Mouse (Mus musculus) testis, adult 2 months (tissue): ENCODE results near the gene Nxpe3. TPM values are rescaled to one million over a fixed set of nuclear protein-coding genes. Genes with fewer than 3 reads are reported as not detected.
"Not testable (repeated sequence)": the region's sequence is repeated elsewhere in the genome, so short reads cannot be mapped to it uniquely, and the experiment has no call there.

ENCODE experiments used
- H3K27ac ChIP-seq: fragments of 200-500 bp; 2 replicates; pipeline ENCODE4 v1.5.1; 2012; ENCODE audit warnings: low read depth, low read length; ENCODE audit not compliant: control insufficient read depth, insufficient read depth
- H3K27me3 ChIP-seq: fragments of 200-500 bp; 2 replicates; pipeline ENCODE4 v1.6.1; 2012; ENCODE audit warnings: mild to moderate bottlenecking, low read length, moderate library complexity; ENCODE audit not compliant: control insufficient read depth, insufficient read depth
- H3K36me3 ChIP-seq: fragments of 200-500 bp; 2 replicates; pipeline ENCODE4 v1.6.1; 2012; ENCODE audit warnings: mild to moderate bottlenecking, low read length; ENCODE audit not compliant: control insufficient read depth, insufficient read depth
- H3K4me1 ChIP-seq: fragments of 200-500 bp; 2 replicates; pipeline ENCODE4 v1.6.1; 2012; ENCODE audit warnings: low read length; ENCODE audit not compliant: control insufficient read depth, insufficient read depth
- H3K4me3 ChIP-seq: fragments of 200-500 bp; 2 replicates; pipeline ENCODE4 v1.5.1; 2012; ENCODE audit warnings: low read depth, mild to moderate bottlenecking, low read length, moderate library complexity, mixed read lengths; ENCODE audit not compliant: control insufficient read depth
- CTCF ChIP-seq: fragments of 200-500 bp; IDR thresholded peaks from 2 replicates; pipeline ENCODE4 v1.5.1; 2012; ENCODE audit warnings: low read depth, mild to moderate bottlenecking, inconsistent platforms, low read length, moderate library complexity; ENCODE audit not compliant: control insufficient read depth, insufficient read depth, insufficient replicate concordance
- POLR2A ChIP-seq: fragments of 200-500 bp; IDR thresholded peaks from 2 replicates; pipeline ENCODE4 v1.6.1; 2012; ENCODE audit warnings: low read depth, mild to moderate bottlenecking, inconsistent platforms, low read length, moderate library complexity; ENCODE audit not compliant: control insufficient read depth
- polyA plus RNA-seq: library from polyadenylated mRNA; depleted of rRNA; stranded (reverse); fragments of >200 nt; gene quantifications from 2 replicates; pipeline ENCODE4 v1.2.3, GENCODE M21; 2012

Gene Nxpe3
- polyA plus RNA-seq, 1 experiment = 8.8 TPM

DNA sequence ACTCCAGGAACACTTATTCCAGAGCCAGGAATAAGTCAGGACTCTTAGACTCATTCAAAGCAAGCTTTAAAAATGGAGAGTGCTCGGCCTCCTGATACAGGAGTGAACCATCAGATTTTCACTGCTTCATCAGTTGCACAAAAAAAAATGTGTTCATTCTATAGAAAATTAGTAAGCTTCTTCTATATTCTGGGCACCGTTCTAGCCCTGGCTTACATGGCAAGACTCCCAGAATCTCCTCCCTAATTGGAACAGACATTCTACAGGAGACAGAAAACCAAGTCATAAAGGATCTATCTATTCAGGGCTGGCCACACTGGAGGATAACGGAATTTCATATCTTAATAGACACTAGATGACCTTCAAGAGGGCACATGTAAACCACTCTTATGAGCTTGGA lies 34.0 kb downstream of the Nxpe3 start:
- no peaks in the 10 kb centered on the region for H3K27me3 ChIP-seq
- no peak overlapping the region for H3K27ac ChIP-seq
- H3K4me1 ChIP-seq = peaks cover 1% of the 10 kb centered on the region
- TF ChIP-seq CTCF (no peak), POLR2A (no peak)
- H3K36me3 ChIP-seq = no peaks in the 10 kb centered on the region
- H3K4me3 ChIP-seq = no peak overlapping the region

DNA sequence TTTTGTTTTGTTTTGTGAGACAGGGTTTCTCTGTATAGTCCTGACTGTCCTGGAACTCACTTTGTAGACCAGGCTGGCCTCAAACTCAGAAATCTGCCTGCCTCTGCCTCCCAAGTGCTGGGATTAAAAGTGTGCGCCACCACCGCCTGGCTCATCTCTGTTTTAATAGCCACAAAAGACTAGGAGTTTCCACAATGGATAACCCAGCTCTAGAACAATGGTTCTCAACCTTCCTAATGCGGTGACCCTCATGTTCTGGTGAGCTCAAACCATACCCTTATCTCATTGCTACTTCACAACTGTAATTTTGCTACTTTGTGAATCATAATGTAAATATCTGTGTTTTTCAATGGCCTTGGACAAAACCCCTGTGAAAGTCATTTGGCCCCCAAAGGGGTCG lies 35.7 kb downstream of the Nxpe3 start:
- not testable (repeated sequence) for H3K4me1 ChIP-seq, H3K4me3 ChIP-seq, H3K27ac ChIP-seq, H3K27me3 ChIP-seq, H3K36me3 ChIP-seq

DNA sequence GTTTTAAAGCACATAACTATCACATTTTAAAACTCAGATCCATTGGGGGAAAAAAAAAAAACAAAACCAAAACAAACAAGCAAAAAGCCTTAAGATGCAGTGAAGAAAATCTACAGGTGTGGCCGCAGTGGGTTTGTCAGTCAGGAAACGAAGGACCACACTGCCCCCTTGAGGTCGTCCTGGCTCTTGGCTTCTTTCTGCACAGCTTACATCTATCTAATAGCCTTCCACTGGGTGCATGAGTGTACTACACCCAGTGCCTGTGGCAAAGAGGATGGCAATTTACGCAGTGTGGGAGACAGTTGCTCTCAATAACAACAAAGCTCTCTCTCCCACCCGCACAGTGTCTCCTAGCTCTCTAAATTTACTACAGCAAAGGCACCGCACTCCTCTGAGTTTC lies 36.6 kb downstream of the Nxpe3 start:
- TF ChIP-seq POLR2A (no peak), CTCF (peak; percentile 65; the same call in 1 of the 2 replicates)
- Histone ChIP-seq H3K36me3 (no peaks in the 10 kb centered on the region), H3K4me1 (no peaks in the 10 kb centered on the region), H3K27me3 (no peaks in the 10 kb centered on the region), H3K4me3 (no peak overlapping the region), H3K27ac (no peak overlapping the region)

DNA sequence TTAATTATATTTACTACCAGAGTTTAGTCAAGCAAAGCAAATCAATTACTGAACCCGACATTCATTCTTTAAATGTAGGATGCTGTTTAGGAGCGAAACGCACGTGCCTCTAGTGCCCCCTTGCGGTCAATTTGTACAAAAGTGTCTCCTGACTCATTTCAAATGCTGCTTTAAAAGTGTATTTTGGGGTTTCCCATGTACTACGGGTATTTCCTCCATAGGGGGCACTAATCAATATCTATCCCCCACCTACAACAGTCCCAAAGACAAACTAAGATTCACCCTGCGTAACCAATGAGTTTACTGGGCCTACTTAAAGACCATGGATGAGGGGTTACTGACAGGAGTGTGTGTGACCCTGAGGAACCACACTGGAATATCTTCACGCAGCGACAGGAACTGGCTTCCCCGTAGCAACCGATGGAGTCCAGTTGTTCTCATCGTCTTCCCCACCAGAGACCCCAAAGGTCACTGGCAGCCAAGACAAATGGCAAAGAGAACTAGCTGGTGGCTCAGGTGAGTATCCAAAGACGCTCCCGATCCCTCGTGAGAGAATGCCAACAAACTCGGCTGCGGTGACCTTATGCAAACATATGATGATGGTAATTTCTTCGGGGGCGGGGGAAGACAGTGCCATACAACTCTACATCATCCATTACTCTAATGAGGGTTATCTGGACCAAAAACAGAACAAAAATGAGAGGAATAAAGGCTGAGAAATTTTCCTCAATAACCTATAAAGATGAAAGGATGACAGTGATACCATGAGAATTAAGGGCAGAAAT lies 42.0 kb downstream of the Nxpe3 start:
- no peak for TF ChIP-seq POLR2A
- no peak for TF ChIP-seq CTCF
- H3K27me3 ChIP-seq = no peaks in the 10 kb centered on the region
- peaks cover 4% of the 10 kb centered on the region for H3K4me1 ChIP-seq
- H3K36me3 ChIP-seq = no peaks in the 10 kb centered on the region
- no peak overlapping the region for H3K27ac ChIP-seq
- no peak overlapping the region for H3K4me3 ChIP-seq

DNA sequence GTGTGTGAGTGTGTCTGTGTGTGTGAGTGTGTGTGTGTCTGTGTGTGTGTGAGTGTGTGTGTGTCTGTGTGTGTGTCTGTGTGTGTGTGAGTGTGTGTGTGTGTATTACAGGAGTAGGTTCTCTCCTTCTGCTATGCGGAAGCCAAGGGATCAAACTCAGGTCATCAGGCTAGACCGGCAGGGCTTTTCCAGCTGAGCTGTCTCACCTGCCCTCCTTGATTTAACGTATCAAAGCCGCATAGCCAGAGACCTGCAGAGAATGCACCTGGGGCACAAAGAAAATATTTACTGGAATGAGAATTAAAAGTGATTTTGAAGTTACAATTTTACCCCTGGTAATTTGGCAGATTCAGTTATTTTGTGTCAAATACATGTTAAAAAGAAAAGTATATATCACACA lies 42.6 kb downstream of the Nxpe3 start:
- Histone ChIP-seq H3K4me1 (peaks cover 4% of the 10 kb centered on the region), H3K27ac (no peak overlapping the region), H3K4me3 (no peak overlapping the region), H3K36me3 (no peaks in the 10 kb centered on the region), H3K27me3 (no peaks in the 10 kb centered on the region)
- TF ChIP-seq POLR2A = no peak

DNA sequence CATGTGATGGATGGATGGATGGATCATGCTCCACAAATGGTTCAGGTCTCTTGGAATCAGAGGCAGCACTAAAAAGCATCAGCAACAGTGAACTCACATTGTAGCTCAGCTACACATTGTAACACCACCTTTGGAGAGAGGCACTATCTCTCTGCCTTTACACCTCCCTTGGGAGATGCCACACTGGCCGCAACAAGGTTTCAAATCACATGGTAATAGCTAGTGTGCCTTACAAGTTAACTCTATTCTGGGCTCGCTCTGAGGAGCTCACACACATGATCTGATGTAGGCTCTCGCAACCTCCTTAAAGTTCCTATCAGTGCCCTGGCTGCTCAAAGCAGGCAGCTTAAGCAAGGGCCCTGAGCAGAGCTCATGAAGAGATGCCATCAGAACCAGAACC lies 44.6 kb downstream of the Nxpe3 start:
- H3K4me3 ChIP-seq = no peak overlapping the region
- peaks cover 4% of the 10 kb centered on the region for H3K4me1 ChIP-seq
- no peaks in the 10 kb centered on the region for H3K36me3 ChIP-seq
- H3K27ac ChIP-seq = no peak overlapping the region
- H3K27me3 ChIP-seq = no peaks in the 10 kb centered on the region
- no peak for TF ChIP-seq POLR2A
- no peak for TF ChIP-seq CTCF

DNA sequence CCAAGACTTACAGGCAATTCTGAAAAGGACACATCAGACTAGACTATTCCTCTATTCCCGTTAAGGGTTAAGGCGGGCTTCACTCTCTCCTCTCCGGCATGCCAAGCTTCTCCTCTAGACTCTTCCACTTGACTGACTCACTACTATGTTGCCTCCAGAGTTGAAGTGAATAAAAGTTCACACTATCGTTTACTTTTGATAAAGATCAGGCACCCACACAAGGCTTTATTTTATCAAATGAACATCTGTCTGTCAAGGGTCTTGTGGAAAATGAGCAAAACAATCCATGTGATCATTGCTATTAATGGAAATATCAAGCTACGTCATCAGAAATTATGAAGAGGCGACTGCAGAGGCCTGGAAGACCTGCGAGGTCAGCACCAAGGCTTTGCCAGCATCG lies 47.4 kb downstream of the Nxpe3 start:
- Histone ChIP-seq H3K4me3 (no peak overlapping the region), H3K36me3 (no peaks in the 10 kb centered on the region; the same call in 1 of the 2 replicates), H3K4me1 (peaks cover 4% of the 10 kb centered on the region), H3K27ac (no peak overlapping the region), H3K27me3 (no peaks in the 10 kb centered on the region)
- TF ChIP-seq CTCF = no peak
- TF ChIP-seq POLR2A = no peak

DNA sequence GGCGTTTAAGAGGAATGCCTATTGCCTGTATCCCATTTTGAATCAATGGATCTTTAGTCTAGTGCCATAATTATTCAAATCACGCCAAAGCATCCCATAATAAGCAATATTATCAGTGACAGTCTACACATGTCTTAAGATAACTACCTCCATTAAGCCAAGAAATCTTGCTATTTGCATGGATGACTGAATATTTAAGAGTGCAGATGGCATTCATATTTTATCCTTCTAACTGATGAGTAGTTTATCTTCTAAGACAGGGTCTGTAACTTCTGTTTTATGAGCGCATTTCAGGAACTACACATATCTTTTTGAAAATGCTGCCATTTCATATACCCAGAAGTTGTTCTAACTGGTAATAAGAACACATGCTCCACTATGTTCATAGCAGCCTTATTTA lies 50.2 kb downstream of the Nxpe3 start:
- Histone ChIP-seq H3K4me3 (no peak overlapping the region), H3K4me1 (peaks cover 4% of the 10 kb centered on the region), H3K36me3 (no peaks in the 10 kb centered on the region; the same call in 1 of the 2 replicates), H3K27me3 (no peaks in the 10 kb centered on the region), H3K27ac (no peak overlapping the region)
- TF ChIP-seq CTCF = no peak
- TF ChIP-seq POLR2A = no peak
